Mouse (Mus musculus) left cerebral cortex, adult 18-20 months (tissue): Measurements from ENCODE around the gene Sema3e. TPM values are rescaled to one million over a fixed set of nuclear protein-coding genes. Genes with fewer than 3 reads are reported as not detected.

Experiments used
- DNase-seq, 2 experiments: peaks; one replicate each; pipeline ENCODE4 v3.0.0; 2021 to 2022; ENCODE audit warnings: low spot score in 2 of 2, mixed read lengths in 1 of 2
- long read RNA-seq, 2 experiments: library from polyadenylated mRNA; stranded (forward); transcript quantifications; one replicate each; pipeline ENCODE4 v2.0.0; 2021
- total RNA-seq, 2 experiments: library from RNA; stranded (reverse); gene quantifications; 2 replicates each; pipeline ENCODE4 v1.2.3; 2021

Gene Sema3e
- total RNA-seq = 10 to 100 TPM; 12.1 to 13.8 TPM
- long read RNA-seq, experiment 1, full-length matches to known transcripts = 12 of 16 reads
- long read RNA-seq, experiment 1, partial matches to known transcripts = 2 of 16 reads
- long read RNA-seq, experiment 1, other reads (novel, unspliced or antisense) = 2 of 16 reads
- long read RNA-seq, experiment 2, full-length matches to known transcripts = 3 of 5 reads
- long read RNA-seq, experiment 2, partial matches to known transcripts = 0 of 5 reads
- long read RNA-seq, experiment 2, other reads (novel, unspliced or antisense) = 2 of 5 reads

GRCm38 (mm10) chr5:14025205-14026124 lies at the start of gene Sema3e:
Gene Sema3e (plus strand): TSS chr5:14025276.
- peak; percentile 34 to 44 for DNase-seq

DNA sequence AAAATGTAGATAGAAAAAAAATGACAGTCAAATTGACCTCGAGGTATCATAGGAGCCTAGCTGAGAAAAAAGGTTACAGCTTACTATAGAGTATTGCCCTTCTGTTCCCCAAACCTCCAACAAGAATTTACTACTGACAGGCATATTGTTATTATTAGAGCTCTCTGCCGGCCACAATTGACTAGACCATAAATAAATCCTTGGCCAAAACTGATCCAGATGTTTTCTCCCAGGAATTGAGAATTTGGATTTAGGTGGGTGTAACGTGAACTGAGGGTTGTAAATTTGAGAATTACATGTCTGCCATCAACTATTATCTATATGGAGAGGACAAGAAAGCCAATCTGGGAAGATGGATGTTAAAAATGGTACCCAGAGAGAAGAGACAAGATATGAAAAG lies 47.5 kb upstream of the Sema3e start:
- DNase-seq = no peak

GRCm38 (mm10) chr5:13979156-13979555 lies 45.9 kb upstream of the Sema3e start:
- no peak for DNase-seq

DNA sequence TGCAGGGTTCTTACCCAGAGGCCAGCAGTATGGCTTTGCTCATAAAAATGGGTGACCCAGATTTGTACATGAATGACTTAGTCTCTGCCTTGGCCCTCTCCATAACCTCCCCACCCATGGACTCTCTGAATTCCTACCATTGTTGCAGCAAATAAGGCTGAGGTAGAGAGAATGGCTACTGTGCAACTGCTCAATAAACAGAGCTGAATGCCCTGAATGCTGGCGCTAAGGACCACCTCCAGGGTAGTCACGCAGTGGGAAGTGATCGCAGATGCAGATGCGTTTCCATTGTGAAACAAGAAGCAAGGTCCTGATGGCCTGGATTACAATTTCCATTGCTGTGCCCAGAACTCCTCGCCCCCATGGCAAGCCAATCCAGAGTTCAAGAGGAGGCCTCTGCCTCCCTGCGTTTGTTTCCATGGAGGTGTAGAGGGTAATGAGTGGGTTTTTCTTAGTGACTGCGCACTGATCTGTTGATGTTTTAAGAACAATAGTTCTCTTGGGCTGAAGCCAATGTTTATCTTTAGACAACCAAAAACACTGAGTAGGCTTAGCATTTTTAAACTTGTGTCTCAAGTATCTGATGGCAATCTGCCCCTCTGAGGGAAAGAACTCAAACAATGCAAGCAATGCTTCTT lies 42.5 kb upstream of the Sema3e start:
- DNase-seq = no peak

GRCm38 (mm10) chr5:13983608-13984007 lies 41.5 kb upstream of the Sema3e start:
- DNase-seq = no peak

- no peak for DNase-seq
These were observed 39.4 kb upstream of the Sema3e start for GRCm38 (mm10) chr5:13985669-13986068.

GRCm38 (mm10) chr5:13987123-13987522 lies 38.0 kb upstream of the Sema3e start:
- DNase-seq = no peak

DNA sequence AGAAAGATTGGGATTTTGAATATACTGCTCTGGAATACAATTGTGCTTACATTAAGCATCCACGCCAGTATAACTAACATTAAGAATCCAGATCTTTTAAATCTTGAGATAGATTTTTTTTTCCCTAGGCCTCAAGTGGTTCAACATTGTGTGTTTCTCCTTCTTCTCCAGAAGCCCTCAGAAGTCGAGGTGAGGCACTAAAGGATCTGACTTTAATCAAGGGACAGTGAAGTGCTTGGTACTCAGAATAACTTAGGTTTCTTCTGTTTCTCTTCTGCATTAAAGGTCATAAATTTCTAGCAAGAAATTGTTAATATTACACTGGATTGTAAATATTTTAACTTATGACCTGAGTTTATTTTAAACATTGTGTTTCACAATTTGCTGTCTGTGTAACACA lies 37.1 kb upstream of the Sema3e start:
- DNase-seq = no peak

DNA sequence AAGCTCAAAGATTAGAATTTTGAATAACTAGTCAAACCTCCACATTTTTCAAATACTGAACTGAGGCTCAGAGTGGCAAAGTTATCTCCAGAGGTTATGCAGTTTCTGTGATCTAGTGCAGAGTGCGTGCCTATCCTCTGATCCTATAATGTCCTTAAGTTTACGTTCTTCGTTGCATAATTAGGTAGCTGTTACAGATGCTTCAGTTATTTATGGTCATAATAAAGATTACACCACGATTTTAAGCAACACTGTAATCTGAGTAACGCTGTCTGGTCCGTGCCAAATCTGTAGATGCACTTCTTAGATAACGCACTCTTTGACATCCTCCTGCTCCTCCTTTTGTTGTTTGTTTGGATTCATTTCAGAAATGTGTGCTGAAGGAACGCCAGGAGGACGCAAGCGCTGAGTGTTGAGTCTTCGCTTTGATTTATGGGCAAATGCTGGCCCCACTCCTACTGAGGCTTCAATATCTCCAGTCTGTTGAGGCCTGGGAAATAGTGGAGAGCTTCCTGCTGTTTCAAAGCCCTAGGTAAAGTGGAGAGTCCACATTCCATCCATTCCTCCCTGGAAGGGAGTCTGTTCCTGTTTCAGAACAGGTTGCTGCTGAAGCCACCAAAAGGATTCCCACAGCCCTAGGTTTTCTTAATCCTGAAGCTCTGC lies 32.2 kb upstream of the Sema3e start:
- DNase-seq = no peak

GRCm38 (mm10) chr5:14028341-14028740 lies 3.3 kb downstream of the Sema3e start:
- DNase-seq = no peak

DNA sequence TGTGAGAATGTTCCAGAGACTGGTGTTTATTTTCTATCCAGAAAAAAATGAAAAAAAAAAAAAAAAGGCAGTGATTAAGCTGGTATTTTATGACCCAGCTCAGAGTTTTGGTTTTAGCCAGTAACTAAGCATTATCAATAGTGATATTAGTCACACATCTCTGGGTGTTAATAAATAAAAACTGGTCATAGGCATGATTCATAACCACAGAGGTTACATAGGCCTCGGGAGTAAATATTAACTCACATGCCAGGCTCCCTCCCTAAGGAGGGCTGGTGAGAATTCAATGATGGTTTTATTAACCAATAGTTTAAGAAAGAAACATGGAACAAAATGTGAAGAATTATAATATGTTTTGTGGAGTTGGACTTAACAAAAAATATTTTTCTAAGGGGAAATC lies 5.7 kb downstream of the Sema3e start:
- DNase-seq = no peak

GRCm38 (mm10) chr5:14032056-14032455 lies 7.0 kb downstream of the Sema3e start:
- no peak for DNase-seq

GRCm38 (mm10) chr5:14033302-14033701 lies 8.2 kb downstream of the Sema3e start:
- no peak for DNase-seq

DNA sequence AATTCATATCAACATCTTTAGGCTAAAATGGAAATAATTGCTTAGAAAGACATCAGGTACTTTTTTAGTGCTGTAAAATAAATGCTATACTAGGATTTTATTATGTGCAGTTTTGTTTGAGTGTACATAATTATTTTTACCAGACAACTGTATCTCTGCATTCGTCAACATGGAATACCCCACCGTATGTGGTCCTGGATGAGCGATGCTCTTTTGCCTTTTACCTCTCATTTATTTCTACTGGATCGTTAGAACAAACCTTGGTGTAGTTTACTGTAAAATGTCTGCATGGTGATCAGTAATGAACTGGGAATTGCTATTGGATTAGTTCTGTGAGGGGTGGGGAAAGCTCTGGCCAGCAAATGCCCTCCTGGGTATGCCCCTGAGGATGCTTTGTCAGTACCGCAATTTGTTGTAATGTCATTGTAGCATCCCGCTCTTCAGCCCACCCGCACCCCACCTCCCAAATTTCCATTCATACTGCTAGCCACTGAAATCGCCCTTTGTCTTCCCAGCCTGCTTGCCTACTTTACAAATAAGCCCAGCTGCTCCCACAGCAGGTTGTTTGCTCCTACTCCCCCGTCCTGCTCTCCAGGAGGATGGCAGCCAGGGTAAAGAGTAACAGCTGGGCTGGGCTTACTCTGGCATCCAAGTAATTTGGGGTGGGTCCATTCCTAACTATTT lies 13.9 kb downstream of the Sema3e start:
- DNase-seq = no peak

- no peak for DNase-seq
These were observed 15.1 kb downstream of the Sema3e start for GRCm38 (mm10) chr5:14040208-14040607.

DNA sequence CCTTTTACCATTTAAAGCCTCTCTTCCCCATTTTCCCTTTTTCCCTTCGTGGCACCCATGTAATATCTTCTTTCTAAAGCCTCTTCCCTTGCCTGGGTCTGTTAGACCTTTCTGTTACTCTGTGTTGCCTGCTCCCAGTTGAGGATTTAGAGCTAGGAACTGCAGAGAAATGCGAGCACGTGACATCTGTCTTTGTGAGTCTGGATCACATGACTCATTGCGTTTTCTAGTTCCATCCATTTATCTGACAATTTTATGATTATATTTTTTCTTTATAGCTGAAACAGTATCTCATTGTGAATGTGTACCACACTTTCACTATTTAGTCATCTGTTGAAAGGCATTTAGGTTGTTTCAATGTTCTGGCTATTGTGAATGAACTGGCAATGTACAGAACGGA lies 18.0 kb downstream of the Sema3e start:
- DNase-seq = no peak

DNA sequence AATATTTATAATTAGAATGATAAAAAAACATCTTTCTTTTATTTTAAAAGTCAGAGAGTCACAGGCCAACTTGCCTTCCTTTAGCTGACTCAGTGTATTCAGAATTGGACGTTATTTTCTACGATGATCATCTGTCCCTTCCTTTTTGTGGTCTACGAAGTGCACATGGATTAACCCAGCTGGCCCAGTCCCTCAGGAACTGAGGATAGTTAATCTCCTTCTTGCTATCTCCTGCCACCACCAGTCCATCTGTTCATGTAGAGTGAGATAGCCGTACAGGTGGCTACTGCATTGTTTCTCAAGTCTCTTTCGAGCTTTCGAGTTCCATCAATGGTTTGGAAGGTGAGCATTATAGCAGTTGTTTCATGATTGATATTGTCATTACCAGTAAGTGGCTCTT lies 18.9 kb downstream of the Sema3e start:
- no peak for DNase-seq

- DNase-seq = no peak
These were observed 23.6 kb downstream of the Sema3e start for GRCm38 (mm10) chr5:14048660-14049059.

DNA sequence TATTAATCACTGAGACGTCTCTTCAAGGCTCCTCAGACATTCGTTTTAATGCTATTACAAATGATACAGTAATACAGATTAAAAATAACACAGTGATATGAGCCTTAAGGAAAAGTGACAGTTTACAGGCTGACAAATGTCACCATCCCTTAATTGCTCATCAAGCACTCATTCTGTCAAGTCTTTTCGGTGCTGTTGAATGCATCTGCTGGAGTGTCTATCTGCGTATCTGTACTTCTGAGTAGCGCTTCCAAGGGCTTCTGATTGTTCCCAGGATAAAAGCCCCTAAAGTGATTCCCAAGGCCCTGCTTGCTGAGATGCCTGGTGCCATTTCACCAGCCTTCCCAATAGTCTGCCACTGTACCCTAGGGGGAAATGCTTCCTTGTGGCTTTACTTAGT lies 29.4 kb downstream of the Sema3e start:
- no peak for DNase-seq

DNA sequence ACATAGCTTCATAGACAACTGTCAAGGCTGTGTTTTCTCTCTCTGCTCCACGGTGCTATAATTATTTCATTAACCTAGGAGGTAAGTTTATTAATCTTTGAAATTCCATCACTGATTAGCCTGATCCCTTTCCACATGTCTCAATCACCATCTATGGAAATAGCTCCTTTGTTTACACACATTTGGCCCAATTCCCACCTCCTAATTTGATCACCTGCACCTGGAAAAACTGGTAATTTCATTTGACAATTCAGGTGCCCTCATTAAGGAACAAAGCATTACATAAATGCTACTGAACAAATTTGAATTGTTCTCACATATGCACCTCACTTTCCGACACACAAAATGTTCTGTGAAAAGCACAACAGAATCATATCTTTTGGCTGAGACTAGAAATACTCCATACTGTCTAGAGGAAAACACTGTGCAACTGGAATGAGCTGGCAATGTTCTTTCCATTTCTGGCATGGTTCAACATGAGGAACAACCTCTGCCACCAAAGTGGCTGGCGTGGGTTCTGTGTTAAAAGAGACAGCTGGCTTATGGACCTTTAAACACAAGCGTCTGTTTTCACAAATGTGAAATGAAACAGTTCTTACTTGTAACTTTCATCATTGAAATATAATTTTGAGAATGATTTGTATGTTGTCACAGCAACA lies 34.9 kb downstream of the Sema3e start:
- DNase-seq = no peak
